Mouse (Mus musculus) common myeloid progenitor, adult 5-6 weeks (primary cell): ENCODE results near the gene Gm21887. TPM values are rescaled to one million over a fixed set of nuclear protein-coding genes. Genes with fewer than 3 reads are reported as not detected.
A peak's percentile ranks its signal among the peaks of the same experiment; 100 is the strongest.
"Not testable (repeated sequence)": the region's sequence is repeated elsewhere in the genome, so short reads cannot be mapped to it uniquely, and the experiment has no call there.

Experiments
- ATAC-seq: replicated peaks from 2 replicates; pipeline ENCODE4 v1.8.0; 2016; ENCODE audit warnings: low read depth, mild to moderate bottlenecking, moderate TSS enrichment, inconsistent platforms; ENCODE audit not compliant: poor library complexity, severe bottlenecking
- total RNA-seq: library from RNA; stranded (forward); fragments of 200-1000, 187-1606 nt; gene quantifications from 2 replicates; pipeline ENCODE4 v1.2.3, GENCODE M21; 2017

The Gm21887 gene
- total RNA-seq, 1 experiment from 2014 or later = 116 TPM

GRCm38 (mm10) chrX:169982606-169983400 is 26.7 kb upstream of the Gm21887 start:
- ATAC-seq = not testable (repeated sequence)

- not testable (repeated sequence) for ATAC-seq
These were observed 25.9 kb upstream of the Gm21887 start for GRCm38 (mm10) chrX:169983401-169984165.

- ATAC-seq = not testable (repeated sequence)
These were observed 25.1 kb upstream of the Gm21887 start for GRCm38 (mm10) chrX:169984331-169984730.

- not testable (repeated sequence) for ATAC-seq
These were observed 24.6 kb upstream of the Gm21887 start for GRCm38 (mm10) chrX:169984853-169985252.

- ATAC-seq = not testable (repeated sequence)
These were observed 23.7 kb upstream of the Gm21887 start for GRCm38 (mm10) chrX:169985796-169986195.

GRCm38 (mm10) chrX:169986519-169987367 is 22.7 kb upstream of the Gm21887 start:
- peak; percentile 43 for ATAC-seq

- not testable (repeated sequence) for ATAC-seq
These were observed 22.1 kb upstream of the Gm21887 start for GRCm38 (mm10) chrX:169987368-169987837.

GRCm38 (mm10) chrX:169988571-169989218 is 20.8 kb upstream of the Gm21887 start:
- ATAC-seq = not testable (repeated sequence)

- ATAC-seq = not testable (repeated sequence)
These were observed 20.3 kb upstream of the Gm21887 start for GRCm38 (mm10) chrX:169989219-169989595.

GRCm38 (mm10) chrX:169989691-169990631 is 19.5 kb upstream of the Gm21887 start:
- peak; percentile 13 for ATAC-seq

GRCm38 (mm10) chrX:169991128-169991873 is 18.2 kb upstream of the Gm21887 start:
- peak; percentile 46 for ATAC-seq

GRCm38 (mm10) chrX:169992086-169992930 is 17.2 kb upstream of the Gm21887 start:
- ATAC-seq = not testable (repeated sequence)

- not testable (repeated sequence) for ATAC-seq
These were observed 16.4 kb upstream of the Gm21887 start for GRCm38 (mm10) chrX:169992951-169993547.

GRCm38 (mm10) chrX:169994011-169994865 is 15.2 kb upstream of the Gm21887 start:
- ATAC-seq = not testable (repeated sequence)

GRCm38 (mm10) chrX:169994866-169995711 is 14.4 kb upstream of the Gm21887 start:
- not testable (repeated sequence) for ATAC-seq
